Mouse (Mus musculus): ENCODE data around the gene Fbxl19.

- TF ChIP-seq CTCF (IDR thresholded peaks at IDR 0.05; ENCODE audit: low read depth, low read length) = no peak
- TF ChIP-seq POLR2A (IDR thresholded peaks at IDR 0.05; ENCODE audit: extremely low read depth, insufficient read depth, low read length) = no peak
Observed at GRCm38 (mm10) chr7:127772557-127772956, 28.2 kb downstream of the Fbxl19 start.
